Mouse (Mus musculus): ENCODE measurements around the gene Serpinb5. TPM values are rescaled to one million over a fixed set of nuclear protein-coding genes. Genes with fewer than 3 reads are reported as not detected.
"Not testable (repeated sequence)": the region's sequence is repeated elsewhere in the genome, so short reads cannot be mapped to it uniquely, and the experiment has no call there.

Serpinb5 gene
- total and polyA plus RNA-seq, 3 experiments, result not detected

DNA sequence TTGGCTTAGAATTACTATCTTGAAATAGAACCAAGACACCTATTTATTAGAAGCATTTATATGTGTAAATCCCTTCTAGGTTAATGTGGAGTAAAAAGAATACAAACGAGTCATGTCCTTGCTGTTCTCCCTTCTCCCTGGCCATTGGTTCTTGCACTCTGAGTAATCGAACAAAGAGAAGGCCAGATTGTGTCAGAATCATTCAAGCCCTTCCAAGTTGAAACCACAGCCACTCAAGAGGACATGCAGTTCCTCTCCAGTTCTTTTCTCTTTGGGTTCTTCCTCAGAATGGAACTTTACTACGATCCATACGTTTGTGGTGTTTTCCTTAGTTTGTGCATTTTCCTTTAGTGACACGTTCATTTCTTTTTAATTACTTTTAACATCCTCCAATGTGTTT is 22.4 kb downstream of the Serpinb5 start:
- no peaks in the 10 kb centered on the region for H3K36me3 ChIP-seq (replicated peaks in 1 of 2; ENCODE audit: control insufficient read depth in 1 of 2, insufficient read depth in 1 of 2, low read length in 1 of 2)
- H3K27me3 ChIP-seq (replicated peaks), result peaks cover 34% of the 10 kb centered on the region
- no peak for DNase-seq (ENCODE audit: extremely low read depth)
- no peaks in the 10 kb centered on the region for H3K9me3 ChIP-seq (replicated peaks; ENCODE audit: low read length)
- dilution Hi-C loops (cut with MboI; ENCODE audit: extremely low pct_ligation_motif_present, extremely low pct_unique_long_range_greater_than_20kb, low sequenced_read_pairs), result no loop called here
- no peaks in the 10 kb centered on the region for H3K79me2 ChIP-seq (replicated peaks; ENCODE audit: control insufficient read depth, extremely low read depth, insufficient read depth, poor library complexity, severe bottlenecking)
- in situ Hi-C loops (cut with MboI; ENCODE audit: low pct_ligation_motif_present, low pct_unique_long_range_greater_than_20kb, low sequenced_read_pairs), result no loop called here
- H3K27ac ChIP-seq (ENCODE audit: insufficient read depth, low read depth), result no peak overlapping the region
- TF ChIP-seq SIN3A (IDR thresholded peaks at IDR 0.05; ENCODE audit: low read length) (no peak), ZNF384 (IDR thresholded peaks at IDR 0.05; ENCODE audit: low read depth, low read length) (no peak), TBP (conservative IDR thresholded peaks at IDR 0.05; ENCODE audit: low read depth, low read length) (no peak), USF1 (IDR thresholded peaks at IDR 0.05; ENCODE audit: low read depth, low read length) (no peak), ZKSCAN1 (IDR thresholded peaks at IDR 0.05; ENCODE audit: borderline replicate concordance, low read depth, low read length) (no peak), JUN (IDR thresholded peaks at IDR 0.05; ENCODE audit: insufficient read depth, low read depth, low read length) (no peak), USF2 (conservative IDR thresholded peaks at IDR 0.05; ENCODE audit: low read depth, low read length) (no peak)
- H3K9ac ChIP-seq (ENCODE audit: insufficient read depth, low read depth), result no peak overlapping the region
- no peak overlapping the region for H3K4me3 ChIP-seq (replicated peaks in 1 of 3; ENCODE audit: low read depth in 2 of 3, low read length in 2 of 3, poor library complexity in 1 of 3)
- no peaks in the 10 kb centered on the region for H3K4me1 ChIP-seq (ENCODE audit: control insufficient read depth in 1 of 2, insufficient read depth in 2 of 2)
- H3K4me2 ChIP-seq (ENCODE audit: insufficient read depth, low read depth, poor library complexity, severe bottlenecking), result peak overlapping the region; percentile 94

DNA sequence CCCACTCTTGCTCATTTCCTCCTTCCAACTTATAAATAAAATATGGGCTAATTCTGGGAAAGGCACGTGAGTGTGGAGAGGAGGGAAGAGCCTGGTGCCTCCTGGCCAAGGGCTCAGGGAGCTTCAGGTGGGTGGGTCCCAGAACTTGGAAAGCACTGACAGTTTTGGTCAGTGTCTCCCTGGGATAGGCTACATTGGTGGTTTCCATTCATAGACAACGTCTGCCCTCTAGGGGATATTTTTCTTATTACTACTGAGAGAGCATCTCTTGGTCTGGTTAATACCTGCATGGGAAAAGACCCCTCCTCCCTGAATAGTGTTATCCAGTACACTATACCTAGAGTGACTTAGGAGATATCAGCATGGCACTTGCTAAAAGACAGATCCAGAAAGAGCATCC is 22.8 kb downstream of the Serpinb5 start:
- dilution Hi-C loops (cut with MboI; ENCODE audit: extremely low pct_ligation_motif_present, extremely low pct_unique_long_range_greater_than_20kb, low sequenced_read_pairs), result no loop called here
- peak; percentile 33 for DNase-seq (ENCODE audit: extremely low read depth)
- H3K9me3 ChIP-seq (replicated peaks; ENCODE audit: low read length), result no peaks in the 10 kb centered on the region
- in situ Hi-C loops (cut with MboI; ENCODE audit: low pct_ligation_motif_present, low pct_unique_long_range_greater_than_20kb, low sequenced_read_pairs), result no loop called here
- no peak overlapping the region for H3K9ac ChIP-seq (ENCODE audit: insufficient read depth, low read depth)
- no peaks in the 10 kb centered on the region for H3K36me3 ChIP-seq (replicated peaks in 1 of 2; ENCODE audit: control insufficient read depth in 1 of 2, insufficient read depth in 1 of 2, low read length in 1 of 2)
- H3K27me3 ChIP-seq (replicated peaks), result peaks cover 34% of the 10 kb centered on the region
- no peaks in the 10 kb centered on the region for H3K79me2 ChIP-seq (replicated peaks; ENCODE audit: control insufficient read depth, extremely low read depth, insufficient read depth, poor library complexity, severe bottlenecking)
- H3K4me3 ChIP-seq (replicated peaks in 1 of 3; ENCODE audit: low read depth in 2 of 3, low read length in 2 of 3, poor library complexity in 1 of 3), result no peak overlapping the region
- H3K27ac ChIP-seq (ENCODE audit: insufficient read depth, low read depth), result no peak overlapping the region
- H3K4me1 ChIP-seq (ENCODE audit: control insufficient read depth in 1 of 2, insufficient read depth in 2 of 2), result no peaks in the 10 kb centered on the region
- TF ChIP-seq IRF4 (IDR thresholded peaks at IDR 0.05; ENCODE audit: low read depth, low read length) (no peak), SMC3 (IDR thresholded peaks at IDR 0.05; ENCODE audit: low read depth, low read length) (peak; percentile 46), JUN (IDR thresholded peaks at IDR 0.05; ENCODE audit: insufficient read depth, low read depth, low read length) (no peak), CTCF (conservative IDR thresholded peaks at IDR 0.05 in 1 of 2, IDR thresholded peaks at IDR 0.05 in 1 of 2; ENCODE audit: low read depth in 2 of 2, low read length in 2 of 2) (peak; percentile 32 to 72; a peak in 3 of 4 replicates), POLR2AphosphoS2 (IDR thresholded peaks at IDR 0.05; ENCODE audit: low read depth, low read length) (no peak), RAD21 (IDR thresholded peaks at IDR 0.05; ENCODE audit: low read depth, low read length) (peak; percentile 79), MAFK (IDR thresholded peaks at IDR 0.05; ENCODE audit: insufficient replicate concordance, low read length) (no peak), NRF1 (IDR thresholded peaks at IDR 0.05; ENCODE audit: low read depth, low read length) (no peak)
- peak overlapping the region; percentile 94 for H3K4me2 ChIP-seq (ENCODE audit: insufficient read depth, low read depth, poor library complexity, severe bottlenecking)

DNA sequence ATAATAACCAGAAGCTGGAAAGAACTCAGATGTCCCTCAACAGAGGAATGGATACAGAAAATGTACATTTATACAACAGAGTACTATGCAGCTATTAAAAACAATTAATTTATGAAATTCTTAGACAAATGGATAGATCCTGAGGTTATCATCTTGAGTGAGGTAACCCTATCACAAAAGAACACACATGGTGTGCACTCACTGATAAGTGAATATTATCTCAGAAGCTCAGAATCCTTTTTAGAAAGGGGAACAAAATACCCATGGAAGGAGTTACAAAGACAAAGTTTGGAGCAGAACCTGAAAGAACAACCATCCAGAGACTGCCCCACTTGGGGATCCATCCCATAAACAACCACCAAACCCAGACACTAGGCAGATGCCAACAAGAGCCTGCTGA is 34.2 kb downstream of the Serpinb5 start:
- dilution Hi-C loops (cut with MboI; ENCODE audit: extremely low pct_ligation_motif_present, extremely low pct_unique_long_range_greater_than_20kb, low sequenced_read_pairs); H3K4me3 ChIP-seq (replicated peaks in 1 of 3; ENCODE audit: low read depth in 2 of 3, low read length in 2 of 3, poor library complexity in 1 of 3); H3K4me1 ChIP-seq (ENCODE audit: control insufficient read depth in 1 of 2, insufficient read depth in 2 of 2); H3K79me2 ChIP-seq (replicated peaks; ENCODE audit: control insufficient read depth, extremely low read depth, insufficient read depth, poor library complexity, severe bottlenecking); DNase-seq (ENCODE audit: extremely low read depth); H3K9ac ChIP-seq (ENCODE audit: insufficient read depth, low read depth); H3K4me2 ChIP-seq (ENCODE audit: insufficient read depth, low read depth, poor library complexity, severe bottlenecking); H3K36me3 ChIP-seq (replicated peaks in 1 of 2; ENCODE audit: control insufficient read depth in 1 of 2, insufficient read depth in 1 of 2, low read length in 1 of 2); H3K9me3 ChIP-seq (replicated peaks; ENCODE audit: low read length); in situ Hi-C loops (cut with MboI; ENCODE audit: low pct_ligation_motif_present, low pct_unique_long_range_greater_than_20kb, low sequenced_read_pairs); H3K27ac ChIP-seq (ENCODE audit: insufficient read depth, low read depth): not testable (repeated sequence)
- H3K27me3 ChIP-seq (replicated peaks), result peaks cover 19% of the 10 kb centered on the region

Data from CH12.LX (cell line).